Mouse (Mus musculus) limb, embryonic 10.5 days (tissue): ENCODE measurements around the gene Mt2. TPM values are rescaled to one million over a fixed set of nuclear protein-coding genes. Genes with fewer than 3 reads are reported as not detected.

Experiments
- DNase-seq: peaks from one replicate; pipeline ENCODE4 v3.0.0-alpha.2; 2017; ENCODE audit warnings: low spot score
- H3K27ac ChIP-seq: fragments of 300-500 bp; sonication (generic); 2 replicates; pipeline ENCODE4 v1.5.1; 2016; ENCODE audit warnings: mild to moderate bottlenecking
- H3K27me3 ChIP-seq: fragments of 300-500 bp; sonication (generic); 2 replicates; pipeline ENCODE4 v1.6.1; 2016; ENCODE audit warnings: low read depth, mild to moderate bottlenecking; ENCODE audit not compliant: poor library complexity, severe bottlenecking
- H3K36me3 ChIP-seq: fragments of 300-500 bp; sonication (generic); 2 replicates; pipeline ENCODE4 v1.6.1; 2016; ENCODE audit warnings: mild to moderate bottlenecking, moderate library complexity
- H3K4me1 ChIP-seq: fragments of 300-500 bp; sonication (generic); 2 replicates; pipeline ENCODE4 v1.6.1; 2016
- H3K4me3 ChIP-seq: fragments of 300-500 bp; sonication (generic); 2 replicates; pipeline ENCODE4 v1.5.1; 2016; ENCODE audit warnings: mild to moderate bottlenecking, moderate library complexity
- H3K9me3 ChIP-seq: fragments of 300-500 bp; sonication (generic); replicated peaks from 2 replicates; pipeline ENCODE4 v1.6.1; 2016; ENCODE audit warnings: mild to moderate bottlenecking
- WGBS: fragments of 180-500 bp; shearing (Covaris S2); methylation state at CpG from one replicate; pipeline ENCODE4 v1.1.7; 2016; 5-methylcytosine and 5-hydroxymethylcytosine counted together
- polyA plus RNA-seq: library from polyadenylated mRNA; unstranded; fragments of >200 nt; fragmentation: Nextera tagmentation; extraction: Ambion mirVana; gene quantifications from 2 replicates; pipeline ENCODE4 v1.2.1, GENCODE M21; 2016

Mt2 gene
- polyA plus RNA-seq, 1 experiment from 2014 or later: 30.0 TPM

DNA sequence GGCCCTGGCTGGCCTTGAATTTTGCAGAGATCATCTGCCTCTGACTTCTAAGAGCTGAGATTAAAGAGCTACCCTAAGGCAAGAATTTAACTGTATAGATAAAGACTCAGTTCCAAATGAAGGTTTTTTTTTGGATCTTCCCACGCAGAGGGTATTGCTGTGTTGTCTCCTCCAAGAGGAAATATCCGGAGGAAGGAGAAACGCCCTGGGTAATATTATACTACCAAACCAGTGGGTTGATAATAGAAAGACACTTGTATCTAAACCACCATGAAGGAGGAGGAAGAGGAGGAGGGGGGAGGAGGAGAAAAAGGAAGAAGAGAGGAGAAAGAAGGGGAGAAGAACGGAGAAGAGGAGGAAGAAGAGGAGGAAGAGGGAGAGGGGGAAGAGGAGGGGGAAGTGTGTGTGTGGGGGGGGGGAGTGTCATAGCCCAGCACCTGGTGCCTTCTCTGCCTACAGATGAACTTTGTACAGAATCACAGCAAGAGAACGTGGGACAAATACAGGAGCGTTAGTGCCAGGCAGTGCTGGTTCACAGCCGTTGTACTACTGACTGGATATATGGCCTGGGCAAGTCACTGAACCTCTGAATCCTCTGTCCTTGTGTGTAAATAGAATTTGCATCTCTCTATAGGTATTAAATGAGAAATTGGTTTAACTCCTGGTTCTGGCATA, 5.4 kb downstream of the Mt2 start:
- DNase-seq: no peak
- Histone ChIP-seq H3K36me3 (no peaks in the 10 kb centered on the region), H3K4me1 (peaks cover 32% of the 10 kb centered on the region), H3K4me3 (no peak overlapping the region), H3K9me3 (no peaks in the 10 kb centered on the region), H3K27ac (no peak overlapping the region), H3K27me3 (peaks cover 100% of the 10 kb centered on the region)
- 63% methylated on average over 7 of the region's 7 CpGs for WGBS

DNA sequence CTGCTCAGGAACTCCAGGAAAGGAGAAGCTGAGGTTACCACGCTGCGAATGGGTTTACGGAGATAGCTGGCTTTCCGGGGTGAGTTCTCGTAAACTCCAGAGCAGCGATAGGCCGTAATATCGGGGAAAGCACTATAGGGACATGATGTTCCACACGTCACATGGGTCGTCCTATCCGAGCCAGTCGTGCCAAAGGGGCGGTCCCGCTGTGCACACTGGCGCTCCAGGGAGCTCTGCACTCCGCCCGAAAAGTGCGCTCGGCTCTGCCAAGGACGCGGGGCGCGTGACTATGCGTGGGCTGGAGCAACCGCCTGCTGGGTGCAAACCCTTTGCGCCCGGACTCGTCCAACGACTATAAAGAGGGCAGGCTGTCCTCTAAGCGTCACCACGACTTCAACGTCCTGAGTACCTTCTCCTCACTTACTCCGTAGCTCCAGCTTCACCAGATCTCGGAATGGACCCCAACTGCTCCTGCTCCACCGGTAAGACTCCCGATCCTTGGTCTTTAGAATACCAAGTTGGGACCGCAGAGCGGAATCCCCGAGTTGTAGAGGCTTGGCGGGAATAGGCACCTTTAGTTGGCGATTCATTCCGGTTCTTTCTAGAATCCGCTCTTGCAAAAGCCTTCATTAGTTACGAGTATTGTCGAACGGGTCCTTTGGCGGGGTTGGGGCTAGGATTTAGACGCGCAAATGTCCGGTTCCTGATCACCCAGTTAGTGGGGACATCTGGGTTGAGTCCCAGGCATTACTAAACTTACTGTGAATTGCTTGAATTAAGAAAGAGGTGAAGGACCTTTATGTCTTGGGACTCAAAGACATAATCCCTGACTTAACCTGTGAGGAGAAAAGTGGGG, 6.6 kb downstream of the Mt2 start, which contains the start of gene Mt1:
Gene Mt1 (plus strand): TSS at position 226 of the 856 bp plus-strand sequence.
- H3K4me1 ChIP-seq: peaks cover 36% of the 10 kb centered on the region
- under 1% methylated on average over 50 of the region's 50 CpGs for WGBS
- H3K36me3 ChIP-seq: no peaks in the 10 kb centered on the region
- DNase-seq: peak; percentile 81
- H3K27me3 ChIP-seq: peaks cover 100% of the 10 kb centered on the region
- H3K27ac ChIP-seq: peak within 1 kb of the TSS; percentile 21; the same call in 1 of the 2 replicates
- peak within 1 kb of the TSS; percentile 52 for H3K4me3 ChIP-seq
- no peaks in the 10 kb centered on the region for H3K9me3 ChIP-seq

GRCm38 (mm10) chr8:94179713-94180560, 7.5 kb downstream of the Mt2 start:
- Histone ChIP-seq H3K9me3 (no peaks in the 10 kb centered on the region), H3K27me3 (peaks cover 100% of the 10 kb centered on the region), H3K36me3 (no peaks in the 10 kb centered on the region), H3K27ac (0 out of 2 replicates have a peak overlapping the region, but pooled peaks have one; percentile 21), H3K4me3 (peak overlapping the region; percentile 52), H3K4me1 (peaks cover 43% of the 10 kb centered on the region)
- 5% methylated on average over 25 of the region's 25 CpGs for WGBS
- DNase-seq: peak; percentile 54

DNA sequence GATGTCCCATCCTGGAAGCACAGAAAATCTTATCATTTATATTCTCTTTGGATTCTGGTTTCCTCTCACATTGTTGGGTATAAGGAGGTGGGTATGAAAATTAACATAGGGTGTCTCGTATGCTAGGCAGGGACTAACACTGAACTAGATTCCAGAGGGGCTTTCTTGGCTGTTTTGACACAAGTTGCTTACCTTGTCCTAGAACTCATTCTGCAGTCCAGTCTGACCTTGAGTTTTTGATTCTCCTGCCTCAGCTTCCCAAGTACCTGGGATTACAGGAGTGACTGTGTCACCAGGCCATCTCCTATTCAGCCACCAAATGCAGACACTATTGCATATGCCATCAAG, 8.1 kb downstream of the Mt2 start:
- H3K4me1 ChIP-seq: peaks cover 43% of the 10 kb centered on the region
- no peak overlapping the region for H3K4me3 ChIP-seq
- no peaks in the 10 kb centered on the region for H3K36me3 ChIP-seq
- no peaks in the 10 kb centered on the region for H3K9me3 ChIP-seq
- no peak overlapping the region for H3K27ac ChIP-seq
- H3K27me3 ChIP-seq: peaks cover 100% of the 10 kb centered on the region
- WGBS: 74% methylated on average over 1 of the region's 1 CpGs
- DNase-seq: no peak

GRCm38 (mm10) chr8:94182055-94182929, 9.8 kb downstream of the Mt2 start:
- Histone ChIP-seq H3K4me1 (peaks cover 55% of the 10 kb centered on the region), H3K27me3 (peaks cover 100% of the 10 kb centered on the region), H3K27ac (no peak overlapping the region), H3K36me3 (no peaks in the 10 kb centered on the region), H3K9me3 (no peaks in the 10 kb centered on the region), H3K4me3 (peak overlapping the region; percentile 38; the same call in 1 of the 2 replicates)
- DNase-seq: no peak
- WGBS: 65% methylated on average over 13 of the region's 13 CpGs

- Histone ChIP-seq H3K9me3 (no peaks in the 10 kb centered on the region), H3K4me3 (peak overlapping the region; percentile 38), H3K27me3 (peaks cover 100% of the 10 kb centered on the region), H3K4me1 (peaks cover 61% of the 10 kb centered on the region), H3K27ac (no peak overlapping the region), H3K36me3 (no peaks in the 10 kb centered on the region)
- 0% methylated on average over 16 of the region's 16 CpGs for WGBS
- DNase-seq: peak; percentile 78
These were observed 10.7 kb downstream of the Mt2 start for GRCm38 (mm10) chr8:94183117-94183516.

GRCm38 (mm10) chr8:94184357-94184843, 11.9 kb downstream of the Mt2 start:
- no peaks in the 10 kb centered on the region for H3K36me3 ChIP-seq
- no peak for DNase-seq
- 0 out of 2 replicates have a peak overlapping the region, but pooled peaks have one; percentile 11 for H3K4me3 ChIP-seq
- peaks cover 97% of the 10 kb centered on the region for H3K27me3 ChIP-seq
- H3K4me1 ChIP-seq: peaks cover 52% of the 10 kb centered on the region
- H3K27ac ChIP-seq: no peak overlapping the region
- no peaks in the 10 kb centered on the region for H3K9me3 ChIP-seq
- 14% methylated on average over 12 of the region's 12 CpGs for WGBS

GRCm38 (mm10) chr8:94185791-94186190, 13.3 kb downstream of the Mt2 start:
- Histone ChIP-seq H3K9me3 (no peaks in the 10 kb centered on the region), H3K4me3 (no peak overlapping the region), H3K36me3 (no peaks in the 10 kb centered on the region), H3K4me1 (peaks cover 44% of the 10 kb centered on the region), H3K27ac (no peak overlapping the region), H3K27me3 (peaks cover 95% of the 10 kb centered on the region)
- WGBS: 64% methylated on average over 6 of the region's 6 CpGs
- no peak for DNase-seq

- Histone ChIP-seq H3K9me3 (no peaks in the 10 kb centered on the region), H3K4me3 (peak overlapping the region; percentile 29), H3K4me1 (peaks cover 52% of the 10 kb centered on the region), H3K27me3 (peaks cover 87% of the 10 kb centered on the region), H3K36me3 (no peaks in the 10 kb centered on the region), H3K27ac (0 out of 2 replicates have a peak overlapping the region, but pooled peaks have one; percentile 23)
- WGBS: 2% methylated on average over 17 of the region's 17 CpGs
- peak; percentile 81 for DNase-seq
These were observed 14.1 kb downstream of the Mt2 start for GRCm38 (mm10) chr8:94186542-94186941.

- 0 out of 2 replicates have a peak overlapping the region, but pooled peaks have one; percentile 13 for H3K4me3 ChIP-seq
- peaks cover 78% of the 10 kb centered on the region for H3K27me3 ChIP-seq
- WGBS: 36% methylated on average over 21 of the region's 21 CpGs
- DNase-seq: no peak
- no peaks in the 10 kb centered on the region for H3K36me3 ChIP-seq
- no peaks in the 10 kb centered on the region for H3K9me3 ChIP-seq
- H3K4me1 ChIP-seq: peaks cover 52% of the 10 kb centered on the region
- H3K27ac ChIP-seq: peak overlapping the region; percentile 23; the same call in 1 of the 2 replicates
These were observed 15.0 kb downstream of the Mt2 start for GRCm38 (mm10) chr8:94187290-94188002.
